Mouse (Mus musculus) kidney, postnatal 36 days (tissue): ENCODE measurements at regions not wholly inside any gene's neighbourhood (a gene's known extent, or its start where the extent isn't known, plus 50 kb on each side); places are given as distances from the start of the nearest gene placed in this dataset.

Source experiments
- DNase-seq, 2 experiments: peaks; one replicate each; pipeline ENCODE4 v3.0.0; 2021 to 2022; ENCODE audit warnings: mixed read lengths in 2 of 2

GRCm38 (mm10) chr1:73797858-73798257 is 326.4 kb downstream of the Tns1 start:
- DNase-seq, result no peak

GRCm38 (mm10) chr1:73797413-73797812 is 326.8 kb downstream of the Tns1 start:
- no peak for DNase-seq

DNA sequence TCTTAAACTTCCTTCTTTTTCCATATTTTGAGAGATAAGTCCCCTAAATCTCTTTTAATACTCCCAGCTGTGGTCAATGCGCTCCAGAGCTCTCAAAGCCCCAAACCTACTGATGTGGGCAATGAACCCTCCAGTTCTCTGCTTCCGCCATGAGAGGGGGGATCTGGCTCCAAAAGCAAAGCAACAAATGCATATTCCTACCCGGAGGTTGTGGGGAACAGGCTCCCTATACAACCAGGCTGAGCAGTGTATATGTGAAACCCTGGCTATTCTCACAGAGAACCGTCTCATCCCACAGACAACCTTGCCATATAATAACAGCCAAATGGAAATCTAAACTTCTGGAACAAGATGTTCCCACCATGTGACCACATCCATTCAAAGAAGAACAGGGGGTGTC is 330.4 kb downstream of the Tns1 start:
- no peak for DNase-seq

GRCm38 (mm10) chr1:73793256-73793655 is 331.0 kb downstream of the Tns1 start:
- DNase-seq, result no peak

DNA sequence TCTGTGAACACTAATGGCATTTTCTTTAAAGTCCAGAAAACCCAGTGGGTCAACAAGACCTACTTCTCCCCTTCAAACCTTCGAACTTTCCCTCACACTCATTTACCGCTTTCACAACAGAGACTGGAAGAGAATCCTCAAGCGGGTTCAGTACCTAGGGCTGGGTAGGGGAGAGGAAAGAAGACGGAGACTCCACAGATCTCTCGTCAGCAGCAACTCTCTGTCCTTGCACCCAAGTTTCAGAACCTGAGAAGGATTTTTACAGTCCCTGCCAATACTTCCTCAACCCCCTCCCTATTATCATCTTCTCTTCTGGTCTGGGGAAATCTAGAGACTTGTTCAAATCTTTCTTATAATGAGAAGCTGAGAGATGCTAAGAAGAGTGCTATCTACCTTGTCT is 331.9 kb downstream of the Tns1 start:
- DNase-seq, result no peak

GRCm38 (mm10) chr1:73787666-73788065 is 336.6 kb downstream of the Tns1 start:
- no peak for DNase-seq

DNA sequence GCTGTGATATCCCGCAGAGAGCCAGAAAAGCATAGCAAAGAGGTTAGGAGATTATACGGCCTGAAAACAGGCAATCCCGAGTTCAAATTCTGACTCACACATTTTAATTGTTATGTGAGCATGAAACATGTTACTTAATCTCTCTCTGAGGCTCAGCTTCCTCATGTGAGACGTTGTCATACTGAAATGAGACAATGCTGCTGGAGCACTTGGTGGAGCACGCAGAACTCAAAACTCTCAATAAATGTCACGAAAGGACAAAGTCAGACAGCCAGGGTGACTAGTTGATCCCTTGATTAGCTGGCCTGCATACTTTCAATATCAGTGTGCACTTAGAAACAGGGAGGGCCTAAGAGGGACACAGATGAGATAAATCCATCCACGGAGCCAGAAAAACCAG is 337.0 kb downstream of the Tns1 start:
- DNase-seq, result no peak

GRCm38 (mm10) chr1:73783303-73783702 is 340.9 kb downstream of the Tns1 start:
- DNase-seq, result no peak

DNA sequence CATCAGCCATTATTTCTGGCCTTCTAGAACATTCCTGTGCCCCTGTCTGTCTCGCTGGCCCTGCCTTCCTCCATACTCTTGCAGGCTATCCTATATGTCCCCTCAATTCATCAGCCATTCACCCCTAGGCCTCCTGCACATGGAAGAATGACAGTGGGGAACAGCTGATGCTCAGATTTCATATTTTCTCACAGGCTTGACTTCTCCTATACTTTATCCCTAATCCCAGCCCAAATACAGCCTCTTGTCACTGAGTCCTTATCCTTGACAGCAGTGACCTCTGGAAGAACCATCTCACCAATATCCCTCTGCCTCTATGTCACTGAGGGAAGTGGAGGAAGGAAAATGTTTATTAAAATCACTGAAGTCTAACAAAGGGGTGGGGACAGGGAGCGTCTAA is 341.4 kb downstream of the Tns1 start:
- DNase-seq, result no peak

GRCm38 (mm10) chr1:73771773-73772172 is 352.5 kb downstream of the Tns1 start:
- DNase-seq, result no peak

GRCm38 (mm10) chr1:73770631-73771030 is 353.6 kb downstream of the Tns1 start:
- DNase-seq, result peak in 1 of 2 experiments; percentile 21

GRCm38 (mm10) chr1:73764611-73765333 is 359.5 kb downstream of the Tns1 start:
- DNase-seq, result no peak

- no peak for DNase-seq
Measured at GRCm38 (mm10) chr1:73758110-73759061, 365.9 kb downstream of the Tns1 start.

- peak in 1 of 2 experiments; percentile 17 for DNase-seq
Measured at GRCm38 (mm10) chr1:73755791-73756190, 368.5 kb downstream of the Tns1 start.

- no peak for DNase-seq
Measured at GRCm38 (mm10) chr1:73754928-73755327, 369.3 kb downstream of the Tns1 start.

DNA sequence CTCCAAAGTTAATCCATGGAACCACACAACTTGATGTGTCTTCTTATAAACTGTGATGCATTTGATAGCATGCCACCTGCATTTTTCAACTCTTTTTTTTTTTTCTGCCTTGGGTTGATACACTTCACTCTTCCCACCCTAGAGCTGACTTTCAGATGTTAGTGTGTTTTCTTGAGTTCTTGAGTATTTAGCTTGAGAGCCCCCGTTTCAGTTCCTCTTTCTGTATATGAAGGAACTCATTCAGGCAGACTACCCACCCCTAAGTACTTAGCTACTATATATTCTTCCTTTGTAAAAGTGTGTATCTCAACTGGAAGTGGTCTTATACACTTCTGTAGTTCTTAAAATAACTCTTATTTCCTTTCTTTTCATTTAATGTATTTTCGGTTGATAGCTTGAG is 371.1 kb downstream of the Tns1 start:
- DNase-seq, result no peak

DNA sequence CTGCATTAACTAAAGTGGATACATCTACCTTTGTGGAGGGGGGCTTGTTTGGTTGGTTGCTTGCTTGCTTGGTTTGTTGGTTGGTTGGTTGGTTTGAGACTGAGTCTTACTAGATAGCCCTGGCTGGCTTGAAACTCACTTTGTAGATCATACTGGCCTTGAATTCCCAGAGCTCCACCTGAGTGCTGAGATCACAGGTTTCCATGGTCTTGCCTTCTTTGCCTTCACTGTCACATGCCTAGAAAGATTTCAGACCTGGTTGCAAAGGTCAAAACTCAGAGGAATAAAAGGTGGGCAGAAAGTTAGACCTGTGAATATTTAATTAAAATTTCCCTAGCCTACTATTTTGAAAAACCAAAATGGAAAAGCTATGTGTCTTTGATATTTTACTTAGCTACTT is 375.5 kb downstream of the Tns1 start:
- DNase-seq, result peak; percentile 23 to 37

GRCm38 (mm10) chr1:73744555-73745234 is 379.6 kb downstream of the Tns1 start:
- no peak for DNase-seq

DNA sequence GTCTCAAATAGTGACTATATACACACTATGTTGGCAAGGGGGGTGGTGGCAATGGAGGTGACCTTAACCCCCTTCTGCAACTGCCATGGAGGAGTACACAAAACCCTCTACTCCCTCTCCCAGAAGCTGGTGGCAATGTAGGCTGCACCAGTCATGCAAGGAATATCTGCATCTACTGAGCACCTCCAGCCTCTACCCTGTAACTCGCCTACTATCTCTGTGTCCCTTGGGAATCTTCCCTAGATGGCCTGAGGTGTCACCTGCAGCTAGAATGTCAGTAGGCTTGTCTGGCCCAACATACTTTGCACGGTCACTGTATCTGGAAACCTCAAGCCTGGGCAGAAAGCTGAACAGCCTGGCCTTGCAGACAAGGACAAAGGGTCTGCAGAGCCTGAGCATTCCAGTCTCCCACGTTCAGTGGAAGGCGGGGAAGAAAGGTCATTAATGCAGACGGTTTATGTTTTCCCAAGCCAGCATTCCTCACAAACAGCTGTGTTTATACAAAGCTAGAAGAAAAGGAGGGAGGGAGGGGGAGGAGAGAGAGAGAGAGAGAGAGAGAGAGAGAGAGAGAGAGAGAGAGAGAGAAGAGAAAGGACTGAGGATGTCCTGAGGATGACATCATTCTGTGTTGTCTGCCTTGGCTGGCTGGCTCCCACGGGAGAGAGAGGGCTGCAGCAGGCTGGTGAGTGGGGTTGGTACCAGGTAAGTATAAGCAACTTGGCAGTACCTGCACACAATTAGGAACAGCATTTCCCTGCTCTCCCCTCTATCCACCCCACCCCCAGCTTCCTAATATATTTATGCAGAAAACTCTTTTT is 380.3 kb downstream of the Tns1 start:
- no peak for DNase-seq

- DNase-seq, result peak; percentile 66 to 86
Measured at GRCm38 (mm10) chr1:73737083-73737482, 387.2 kb downstream of the Tns1 start.

DNA sequence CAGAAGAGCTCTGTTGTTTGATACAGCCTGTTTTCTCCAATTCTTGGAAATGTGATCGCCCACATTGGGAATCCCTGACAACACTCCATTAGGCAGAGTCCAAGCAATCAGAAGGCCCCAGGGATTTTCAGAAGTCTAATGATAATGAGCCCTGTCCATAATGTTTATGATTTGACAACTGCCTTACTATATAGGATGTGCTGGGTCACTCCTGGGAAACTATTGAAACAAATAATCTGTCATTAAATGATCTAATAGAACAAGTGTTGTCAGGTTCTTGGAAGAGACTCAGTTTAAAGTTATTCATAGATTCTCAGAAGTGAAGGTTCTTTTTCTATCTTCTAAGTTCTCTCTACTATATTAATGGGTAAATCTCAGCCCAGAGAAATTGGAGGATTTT is 395.9 kb downstream of the Tns1 start:
- no peak for DNase-seq

DNA sequence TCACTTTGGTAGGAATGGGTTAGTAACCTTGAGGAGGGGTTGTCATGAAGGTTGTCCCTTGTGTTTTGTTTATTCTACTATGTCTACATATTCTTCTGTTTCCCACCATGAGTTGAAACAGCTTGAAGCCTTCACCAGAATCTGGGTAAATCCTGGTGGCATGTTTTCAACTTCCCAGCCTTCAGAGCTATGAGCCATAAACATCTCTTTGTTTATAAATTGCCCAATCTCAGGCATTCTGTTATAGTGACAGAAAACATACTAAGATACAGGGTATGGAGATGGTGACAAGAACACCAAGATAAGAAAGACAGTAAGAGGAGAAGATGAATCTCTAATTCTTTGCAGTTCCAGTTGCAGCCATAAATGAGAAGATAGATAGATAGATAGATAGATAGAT is 396.5 kb downstream of the Tns1 start:
- DNase-seq, result no peak
